Mouse (Mus musculus) neural tube, embryonic 11.5 days (tissue): ENCODE results near the gene Serpina16. TPM values are rescaled to one million over a fixed set of nuclear protein-coding genes. Genes with fewer than 3 reads are reported as not detected.
"Not testable (repeated sequence)": the region's sequence is repeated elsewhere in the genome, so short reads cannot be mapped to it uniquely, and the experiment has no call there.

Experiments used
- ATAC-seq: fragments of 200-750 bp; cut with Nextera tagmentation; 2 replicates; pipeline ENCODE4 v1.8.0; 2017; ENCODE audit warnings: moderate number of reproducible peaks, mild to moderate bottlenecking, moderate TSS enrichment, moderate library complexity; ENCODE audit not compliant: insufficient read depth, low FRiP score, low TSS enrichment
- DNase-seq: peaks from one replicate; pipeline ENCODE4 v3.0.0-alpha.2; 2015; ENCODE audit warnings: low spot score
- H3K27ac ChIP-seq: fragments of 300-500 bp; sonication (generic); 2 replicates; pipeline ENCODE4 v1.5.1; 2014; ENCODE audit warnings: low read depth, mild to moderate bottlenecking, low read length
- H3K27me3 ChIP-seq: fragments of 300-500 bp; sonication (generic); 2 replicates; pipeline ENCODE4 v1.6.1; 2014; ENCODE audit warnings: mild to moderate bottlenecking, low read length, mixed read lengths; ENCODE audit not compliant: control insufficient read depth, insufficient read depth
- H3K36me3 ChIP-seq: fragments of 300-500 bp; sonication (generic); 2 replicates; pipeline ENCODE4 v1.6.1; 2014; ENCODE audit warnings: mild to moderate bottlenecking, low read length, moderate library complexity, mixed read lengths; ENCODE audit not compliant: control insufficient read depth, insufficient read depth
- H3K4me1 ChIP-seq: fragments of 300-500 bp; sonication (generic); 2 replicates; pipeline ENCODE4 v1.6.1; 2014; ENCODE audit warnings: low read length, mixed read lengths; ENCODE audit not compliant: control insufficient read depth, insufficient read depth
- H3K4me2 ChIP-seq: fragments of 300-500 bp; sonication (generic); 2 replicates; pipeline ENCODE4 v1.6.1; 2014; ENCODE audit warnings: low read depth, mild to moderate bottlenecking, moderate library complexity
- H3K4me3 ChIP-seq: fragments of 300-500 bp; sonication (generic); 2 replicates; pipeline ENCODE4 v1.5.1; 2014; ENCODE audit warnings: low read depth, low read length
- H3K9ac ChIP-seq: fragments of 300-500 bp; sonication (generic); 2 replicates; pipeline ENCODE4 v1.6.1; 2014; ENCODE audit warnings: mild to moderate bottlenecking, low read length
- H3K9me3 ChIP-seq: fragments of 300-500 bp; sonication (generic); 2 replicates; pipeline ENCODE4 v1.6.1; 2016; ENCODE audit warnings: low read length; ENCODE audit not compliant: control insufficient read depth
- WGBS: fragments of 180-500 bp; shearing (Covaris S2); extraction: QIAGEN DNeasy Blood & Tissue Kit; methylation state at CpG from one replicate; pipeline ENCODE4 v1.1.7; 2014; 5-methylcytosine and 5-hydroxymethylcytosine counted together
- polyA plus RNA-seq: library from polyadenylated mRNA; unstranded; fragments of >200 nt; fragmentation: Nextera tagmentation; extraction: Ambion mirVana; gene quantifications from 2 replicates; pipeline ENCODE4 v1.2.1, GENCODE M21; 2014

The Serpina16 gene
- polyA plus RNA-seq, 1 experiment from 2014 or later = not detected

DNA sequence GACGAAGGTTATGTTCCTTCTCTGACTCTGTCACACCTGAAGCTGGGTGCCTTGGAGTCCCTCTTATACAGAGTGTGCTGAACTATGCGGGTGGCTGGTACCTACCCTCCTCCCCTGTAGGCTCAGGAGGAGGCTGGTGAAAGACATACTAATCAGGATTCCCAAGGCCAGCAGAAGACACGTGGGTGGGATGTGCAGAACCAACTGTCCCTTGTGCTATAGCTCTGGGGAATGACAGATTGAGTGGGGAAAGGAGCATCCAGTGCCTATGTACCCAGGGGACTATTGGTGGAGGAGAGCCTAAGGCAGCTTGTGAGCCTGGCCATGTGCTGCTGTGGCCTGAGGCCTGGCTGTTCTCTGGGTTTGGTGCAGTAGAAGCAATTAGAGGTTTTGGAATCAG lies 10.1 kb upstream of the Serpina16 start:
- Histone ChIP-seq H3K4me3 (no peak overlapping the region), H3K4me1 (no peaks in the 10 kb centered on the region), H3K9me3 (no peaks in the 10 kb centered on the region), H3K27me3 (no peaks in the 10 kb centered on the region), H3K9ac (no peak overlapping the region), H3K27ac (no peak overlapping the region), H3K4me2 (no peak overlapping the region), H3K36me3 (no peaks in the 10 kb centered on the region)
- WGBS = 79% methylated on average over 3 of the region's 3 CpGs
- DNase-seq (no peak), ATAC-seq (no peak)

GRCm38 (mm10) chr12:103685386-103685785 lies 9.4 kb upstream of the Serpina16 start:
- no peak overlapping the region for H3K9ac ChIP-seq
- ATAC-seq = no peak
- no peak overlapping the region for H3K4me2 ChIP-seq
- no peaks in the 10 kb centered on the region for H3K27me3 ChIP-seq
- H3K27ac ChIP-seq = no peak overlapping the region
- DNase-seq = no peak
- no peaks in the 10 kb centered on the region for H3K9me3 ChIP-seq
- no peaks in the 10 kb centered on the region for H3K4me1 ChIP-seq
- 86% methylated on average over 3 of the region's 3 CpGs for WGBS
- no peak overlapping the region for H3K4me3 ChIP-seq
- H3K36me3 ChIP-seq = no peaks in the 10 kb centered on the region

DNA sequence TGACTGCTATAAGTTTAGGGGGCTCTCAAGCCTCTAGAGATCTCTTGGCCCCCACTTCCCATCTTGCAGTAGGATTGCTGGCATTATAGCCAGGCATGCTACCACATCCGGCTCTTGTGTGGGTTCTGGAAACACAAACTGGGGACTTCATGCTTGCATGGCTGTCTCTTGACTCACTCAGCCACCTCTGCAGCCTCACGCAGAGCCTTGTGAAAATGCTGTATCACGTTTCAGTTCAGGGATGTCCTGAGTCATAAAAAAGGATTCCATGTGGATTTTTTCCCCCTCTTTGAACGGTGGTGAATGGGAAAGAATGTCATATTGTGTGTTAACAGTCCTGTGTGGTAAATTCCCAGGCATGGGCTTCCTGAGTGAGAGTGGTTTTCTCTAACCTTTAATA lies 7.8 kb upstream of the Serpina16 start:
- no peaks in the 10 kb centered on the region for H3K4me1 ChIP-seq
- H3K27ac ChIP-seq = no peak overlapping the region
- no peak for ATAC-seq
- no peaks in the 10 kb centered on the region for H3K36me3 ChIP-seq
- no peak overlapping the region for H3K4me3 ChIP-seq
- no peak overlapping the region for H3K4me2 ChIP-seq
- WGBS = 55% methylated on average over 4 of the region's 4 CpGs
- H3K9me3 ChIP-seq = no peaks in the 10 kb centered on the region
- DNase-seq = no peak
- H3K9ac ChIP-seq = no peak overlapping the region
- no peaks in the 10 kb centered on the region for H3K27me3 ChIP-seq

GRCm38 (mm10) chr12:103681739-103682138 lies 5.8 kb upstream of the Serpina16 start:
- 80% methylated on average over 2 of the region's 2 CpGs for WGBS
- Histone ChIP-seq H3K4me1 (no peaks in the 10 kb centered on the region), H3K27me3 (no peaks in the 10 kb centered on the region)

GRCm38 (mm10) chr12:103681169-103681568 lies 5.2 kb upstream of the Serpina16 start:
- Histone ChIP-seq H3K36me3 (no peaks in the 10 kb centered on the region), H3K4me1 (no peaks in the 10 kb centered on the region), H3K9me3 (no peaks in the 10 kb centered on the region), H3K4me2 (no peak overlapping the region), H3K27ac (no peak overlapping the region), H3K9ac (no peak overlapping the region), H3K4me3 (no peak overlapping the region), H3K27me3 (no peaks in the 10 kb centered on the region)
- ATAC-seq (no peak), DNase-seq (no peak)
- WGBS = 86% methylated on average over 2 of the region's 2 CpGs

More at GRCm38 (mm10) chr12:103681739-103682138, 5.8 kb upstream of the Serpina16 start:
- DNase-seq = no peak
- H3K4me2 ChIP-seq = no peak overlapping the region
- no peak overlapping the region for H3K27ac ChIP-seq
- H3K9me3 ChIP-seq = no peaks in the 10 kb centered on the region
- no peak overlapping the region for H3K9ac ChIP-seq
- no peak for ATAC-seq
- H3K36me3 ChIP-seq = no peaks in the 10 kb centered on the region
- H3K4me3 ChIP-seq = no peak overlapping the region

DNA sequence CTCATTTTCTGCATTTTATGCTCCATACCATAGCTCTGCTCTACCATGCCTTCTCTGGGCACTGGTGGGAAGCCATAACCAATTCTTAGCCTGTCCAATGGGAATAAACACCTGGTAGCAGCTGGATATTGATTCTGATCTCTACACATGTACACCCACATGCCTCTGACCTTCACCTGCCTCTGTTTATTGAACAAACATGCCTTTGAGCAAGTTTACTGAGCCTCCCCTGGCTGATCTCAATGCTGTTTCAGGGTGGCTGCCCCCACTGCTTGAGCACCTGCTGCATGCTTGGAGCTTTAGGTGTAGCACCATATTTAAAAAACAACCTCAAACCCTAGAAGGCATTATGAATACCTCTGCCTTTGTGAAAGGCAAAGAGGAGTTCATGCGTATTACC lies 3.9 kb upstream of the Serpina16 start:
- not testable (repeated sequence) for H3K36me3 ChIP-seq, H3K27me3 ChIP-seq, H3K9me3 ChIP-seq, H3K27ac ChIP-seq, DNase-seq, ATAC-seq, H3K4me2 ChIP-seq, H3K4me1 ChIP-seq, H3K9ac ChIP-seq, H3K4me3 ChIP-seq
- WGBS = 100% methylated on average over 1 of the region's 1 CpGs

DNA sequence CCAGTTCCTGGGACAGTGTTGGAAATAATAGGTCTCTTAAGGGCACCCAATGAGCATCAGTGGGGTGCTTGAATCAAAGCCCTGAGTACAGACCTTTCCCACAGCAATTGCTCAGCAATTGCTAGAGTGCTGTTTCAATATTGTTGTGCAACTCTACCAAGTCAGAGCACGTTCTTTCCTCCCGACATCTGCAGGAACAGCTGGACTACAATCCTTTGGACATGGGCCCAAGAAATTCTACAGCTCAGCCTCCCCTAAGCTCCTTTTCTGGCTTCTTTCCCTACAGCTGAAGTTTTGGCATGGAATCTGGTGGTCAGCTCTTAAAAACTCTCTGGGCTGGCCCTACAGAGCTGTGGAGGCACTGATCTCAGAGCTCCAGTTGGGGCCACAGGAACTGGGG lies 2.8 kb downstream of the Serpina16 start:
- no peaks in the 10 kb centered on the region for H3K27me3 ChIP-seq
- H3K36me3 ChIP-seq = no peaks in the 10 kb centered on the region
- H3K9me3 ChIP-seq = no peaks in the 10 kb centered on the region
- H3K4me3 ChIP-seq = no peak overlapping the region
- ATAC-seq = no peak
- no peak overlapping the region for H3K9ac ChIP-seq
- WGBS = 98% methylated on average over 2 of the region's 2 CpGs
- no peak overlapping the region for H3K4me2 ChIP-seq
- DNase-seq = no peak
- no peaks in the 10 kb centered on the region for H3K4me1 ChIP-seq
- H3K27ac ChIP-seq = no peak overlapping the region

DNA sequence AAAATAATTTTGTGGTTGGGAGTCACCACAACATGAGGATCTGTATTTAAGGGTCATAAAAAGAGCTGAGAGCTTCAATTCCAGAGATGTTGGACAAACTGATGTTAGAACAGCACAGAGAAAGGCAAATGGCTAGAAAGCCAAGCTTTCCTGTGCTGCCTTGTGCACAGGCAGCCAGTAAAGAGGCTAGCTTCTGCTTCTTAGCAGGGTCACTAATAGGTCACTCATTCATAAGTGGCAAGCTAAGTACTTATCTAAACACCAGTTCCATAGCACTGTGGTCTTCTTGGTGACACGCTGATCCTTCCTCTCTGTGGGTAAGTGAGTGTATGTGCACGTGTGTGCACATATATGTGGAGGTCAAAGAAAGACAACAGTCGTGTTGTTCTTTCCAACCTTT lies 4.5 kb downstream of the Serpina16 start:
- no peak overlapping the region for H3K9ac ChIP-seq
- H3K36me3 ChIP-seq = no peaks in the 10 kb centered on the region
- no peaks in the 10 kb centered on the region for H3K9me3 ChIP-seq
- ATAC-seq (no peak), DNase-seq (no peak)
- no peak overlapping the region for H3K27ac ChIP-seq
- WGBS = 85% methylated on average over 3 of the region's 3 CpGs
- H3K4me3 ChIP-seq = no peak overlapping the region
- no peaks in the 10 kb centered on the region for H3K27me3 ChIP-seq
- H3K4me1 ChIP-seq = no peaks in the 10 kb centered on the region
- H3K4me2 ChIP-seq = no peak overlapping the region

DNA sequence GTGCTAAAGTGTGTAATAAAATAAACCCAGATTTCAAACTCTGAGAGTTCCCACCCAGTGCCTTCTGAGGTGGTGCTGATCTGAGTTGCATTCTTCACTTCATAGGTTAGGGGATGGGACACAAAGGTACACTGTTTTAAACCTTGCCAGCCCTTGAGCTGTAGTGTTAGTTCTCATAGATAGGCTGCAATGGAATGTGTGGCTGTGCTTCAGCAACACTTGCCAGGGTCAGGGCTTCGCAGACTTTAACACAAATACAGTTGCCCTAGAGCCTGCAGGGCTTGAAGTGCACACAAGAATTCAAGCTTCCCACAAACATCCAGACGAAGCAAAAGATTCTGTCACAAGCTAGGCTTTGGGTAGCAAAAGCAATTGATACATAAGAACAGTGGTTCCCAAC lies 5.0 kb downstream of the Serpina16 start:
- no peak overlapping the region for H3K9ac ChIP-seq
- ATAC-seq = no peak
- no peaks in the 10 kb centered on the region for H3K4me1 ChIP-seq
- H3K4me2 ChIP-seq = no peak overlapping the region
- H3K27me3 ChIP-seq = no peaks in the 10 kb centered on the region
- no peaks in the 10 kb centered on the region for H3K9me3 ChIP-seq
- no peak overlapping the region for H3K4me3 ChIP-seq
- no peak for DNase-seq
- WGBS = 83% methylated on average over 2 of the region's 2 CpGs
- H3K27ac ChIP-seq = no peak overlapping the region
- H3K36me3 ChIP-seq = no peaks in the 10 kb centered on the region
